Mouse (Mus musculus): ENCODE results near the gene Ccdc162. TPM values are rescaled to one million over a fixed set of nuclear protein-coding genes. Genes with fewer than 3 reads are reported as not detected.

Ccdc162 gene
- total RNA-seq, 2 experiments from 2014 or later, result 1.8 to 2.0 TPM

- Histone ChIP-seq H3K27ac (no peak overlapping the region), H3K4me3 (peak overlapping the region; percentile 80)
- TF ChIP-seq CTCF (IDR thresholded peaks at IDR 0.05), result no peak
- intact Hi-C loops (cut with DNase I), result no loop called here
- DNase-seq (ENCODE audit: extremely low spot score in 1 of 2, low spot score in 2 of 2), result no peak
These were observed 227.1 kb downstream of the Ccdc162 start for GRCm38 (mm10) chr10:41489294-41489693.

- intact Hi-C loops (cut with DNase I), result no loop called here
- no peak overlapping the region for H3K27ac ChIP-seq
- no peak for DNase-seq (ENCODE audit: extremely low spot score in 1 of 2, low spot score in 2 of 2)
- no peak for TF ChIP-seq CTCF (IDR thresholded peaks at IDR 0.05)
- peak overlapping the region; percentile 80; the same call in 1 of the 2 replicates for H3K4me3 ChIP-seq
These were observed 227.6 kb downstream of the Ccdc162 start for GRCm38 (mm10) chr10:41488877-41489276.

Small RNAs within 50 kb of the gene (microRNA-seq; reads per million reads assigned to microRNA genes)
- 0 reads per million in 2 experiments for gene Mir3473b

Other genes with a start within 250 kb of the Ccdc162 start
- 10 to 100 TPM; 22.6 to 26.0 TPM for gene Mical1, start 240.3 kb downstream of the Ccdc162 start, total RNA-seq (2021)
- gene Smpd2, start 226.3 kb downstream of the Ccdc162 start, total RNA-seq (2021), result 10 to 100 TPM; 16.8 to 21.3 TPM
- gene Ppil6, start 226.2 kb downstream of the Ccdc162 start, total RNA-seq (2021), result 1 to 10 TPM; 4.6 to 6.6 TPM
- gene Cd164, start 197.2 kb downstream of the Ccdc162 start, total RNA-seq (2021), result 10 to 100 TPM; 66.5 to 67.8 TPM
- 1 to 10 TPM; 5.3 to 7.5 TPM for gene Cep57l1, start 93.2 kb upstream of the Ccdc162 start, total RNA-seq (2021)
- 10 to 100 TPM; 50.7 to 51.4 TPM for gene Sesn1, start 93.3 kb upstream of the Ccdc162 start, total RNA-seq (2021)

All from left cerebral cortex, adult 2 months (tissue).